Mouse (Mus musculus) heart, adult 2 months (tissue): ENCODE measurements around the gene Gm4707.

Experiments used
- CTCF ChIP-seq: fragments of 200-600 bp; IDR thresholded peaks from 2 replicates; pipeline ENCODE4 v1.8.1; 2022; ENCODE audit warnings: antibody characterized with exemption, mild to moderate bottlenecking, moderate library complexity
- EP300 ChIP-seq: fragments of 200-500 bp; IDR thresholded peaks from 2 replicates; pipeline ENCODE4 v1.6.1; 2011; ENCODE audit warnings: low read depth, low read length, control low read depth; ENCODE audit not compliant: insufficient read depth
- POLR2A ChIP-seq: fragments of 200-500 bp; IDR thresholded peaks from 2 replicates; pipeline ENCODE4 v1.6.1; 2011; ENCODE audit warnings: mild to moderate bottlenecking, low read depth, low read length, control low read depth; ENCODE audit not compliant: insufficient read depth

DNA sequence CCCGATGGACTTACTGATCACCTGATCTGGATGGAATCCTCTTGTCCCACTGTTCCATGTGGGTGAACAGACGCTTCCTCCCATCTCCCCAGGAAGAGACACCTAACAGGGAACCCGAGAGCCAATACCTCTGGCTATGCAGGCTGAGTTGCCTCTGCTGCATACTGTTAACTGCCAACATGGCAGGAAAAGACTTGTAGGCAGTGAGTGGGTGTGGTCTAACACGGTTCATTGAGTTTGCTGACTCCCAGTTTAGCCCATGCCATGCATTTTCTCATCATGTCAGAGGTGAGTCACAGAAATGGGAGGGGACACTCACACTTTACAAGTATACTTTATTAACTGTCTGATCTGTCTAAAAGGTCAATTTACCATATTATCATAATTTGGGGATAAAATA is 36.1 kb upstream of the Gm4707 start:
- TF ChIP-seq CTCF: no peak
- TF ChIP-seq POLR2A: no peak
- no peak for TF ChIP-seq EP300
